Mouse (Mus musculus) embryonic fibroblast, embryonic 13.5 days (primary cell): Measurements from ENCODE around the gene Creg1.

Experiments used
- CTCF ChIP-seq: IDR thresholded peaks from 2 replicates; pipeline ENCODE4 v1.5.1; 2011; ENCODE audit warnings: mild to moderate bottlenecking, control low read depth, low read length, moderate library complexity, borderline replicate concordance; ENCODE audit not compliant: insufficient read depth
- POLR2A ChIP-seq: IDR thresholded peaks from 2 replicates; pipeline ENCODE4 v1.6.1; 2011; ENCODE audit warnings: low read depth, mild to moderate bottlenecking, control low read depth, low read length, moderate library complexity

GRCm38 (mm10) chr1:165762914-165763634, 472 bp upstream of the Creg1 start:
- TF ChIP-seq POLR2A, result no peak
- TF ChIP-seq CTCF, result no peak
